Mouse (Mus musculus) heart, adult 2 months (tissue): Measurements from ENCODE around the gene Sorcs2.

Experiments
- CTCF ChIP-seq: fragments of 200-600 bp; IDR thresholded peaks from 2 replicates; pipeline ENCODE4 v1.8.1; 2022; ENCODE audit warnings: antibody characterized with exemption, mild to moderate bottlenecking, moderate library complexity
- EP300 ChIP-seq: fragments of 200-500 bp; IDR thresholded peaks from 2 replicates; pipeline ENCODE4 v1.6.1; 2011; ENCODE audit warnings: low read depth, low read length, control low read depth; ENCODE audit not compliant: insufficient read depth
- POLR2A ChIP-seq: fragments of 200-500 bp; IDR thresholded peaks from 2 replicates; pipeline ENCODE4 v1.6.1; 2011; ENCODE audit warnings: mild to moderate bottlenecking, low read depth, low read length, control low read depth; ENCODE audit not compliant: insufficient read depth

DNA sequence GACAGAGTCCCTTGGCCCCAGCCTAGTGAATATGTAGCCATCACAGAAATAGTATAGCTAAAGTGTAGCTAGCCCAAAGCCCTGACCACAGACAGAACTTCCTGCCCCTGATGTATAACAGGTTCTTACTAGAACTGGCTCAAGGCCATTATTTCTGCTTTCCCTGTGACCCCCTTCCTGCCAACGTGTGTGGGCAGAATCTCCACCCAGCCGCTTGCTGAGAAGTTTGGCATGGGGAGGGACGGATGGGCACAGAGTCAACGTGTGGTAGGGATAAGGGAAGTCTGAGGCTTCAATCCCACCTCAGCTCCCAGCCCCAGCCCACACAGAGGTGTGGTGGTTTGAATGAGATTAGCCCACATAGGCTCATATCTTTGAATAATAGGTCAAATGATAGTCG, 26.2 kb downstream of the Sorcs2 start:
- no peak for TF ChIP-seq CTCF
- no peak for TF ChIP-seq POLR2A
- no peak for TF ChIP-seq EP300
